Mouse (Mus musculus) CH12.LX (cell line): ENCODE measurements around the gene Eif4g3.

Experiments
- BHLHE40 ChIP-seq: IDR thresholded peaks from 2 replicates; pipeline ENCODE4 v1.6.1; 2011; ENCODE audit warnings: mild to moderate bottlenecking, low read depth, low read length, improper control_type of control experiment
- CHD2 ChIP-seq: IDR thresholded peaks from 2 replicates; pipeline ENCODE4 v1.6.1; 2011; ENCODE audit warnings: low read length, improper control_type of control experiment
- CTCF ChIP-seq, 2 experiments: IDR thresholded peaks in 1 of 2; conservative IDR thresholded peaks in 1 of 2; 2 replicates each; pipeline ENCODE4 v1.5.1; 2011 to 2012; ENCODE audit warnings: low read depth in 2 of 2, low read length in 2 of 2, improper control_type of control experiment in 1 of 2, inconsistent platforms in 1 of 2, mild to moderate bottlenecking in 1 of 2, moderate library complexity in 1 of 2
- EP300 ChIP-seq: IDR thresholded peaks from 2 replicates; pipeline ENCODE4 v1.6.1; 2011; ENCODE audit warnings: low read length, improper control_type of control experiment
- HCFC1 ChIP-seq: IDR thresholded peaks from 2 replicates; pipeline ENCODE4 v1.6.1; 2012; ENCODE audit warnings: low read depth, mild to moderate bottlenecking, inconsistent platforms, low read length, improper control_type of control experiment
- MAX ChIP-seq: IDR thresholded peaks from 2 replicates; pipeline ENCODE4 v1.6.1; 2011; ENCODE audit warnings: low read length, improper control_type of control experiment
- MXI1 ChIP-seq: IDR thresholded peaks from 2 replicates; pipeline ENCODE4 v1.6.1; 2011; ENCODE audit warnings: mild to moderate bottlenecking, low read depth, low read length, improper control_type of control experiment
- NELFE ChIP-seq: IDR thresholded peaks from 2 replicates; pipeline ENCODE4 v1.6.1; 2011; ENCODE audit warnings: low read depth, low read length, improper control_type of control experiment
- POLR2A ChIP-seq: IDR thresholded peaks from 2 replicates; pipeline ENCODE4 v1.6.1; 2011; ENCODE audit warnings: low read depth, mild to moderate bottlenecking, improper control_type of control experiment, low read length
- POLR2AphosphoS2 ChIP-seq: IDR thresholded peaks from 2 replicates; pipeline ENCODE4 v1.6.1; 2011; ENCODE audit warnings: low read depth, low read length, improper control_type of control experiment
- ZC3H11A ChIP-seq: IDR thresholded peaks from 2 replicates; pipeline ENCODE4 v1.6.1; 2012; ENCODE audit warnings: low read depth, mild to moderate bottlenecking, inconsistent platforms, low read length, improper control_type of control experiment
- ZMIZ1 ChIP-seq: IDR thresholded peaks from 2 replicates; pipeline ENCODE4 v1.6.1; 2012; ENCODE audit warnings: low read depth, mild to moderate bottlenecking, inconsistent platforms, low read length, improper control_type of control experiment
- ZNF384 ChIP-seq: IDR thresholded peaks from 2 replicates; pipeline ENCODE4 v1.6.1; 2012; ENCODE audit warnings: low read depth, low read length, improper control_type of control experiment, inconsistent platforms

DNA sequence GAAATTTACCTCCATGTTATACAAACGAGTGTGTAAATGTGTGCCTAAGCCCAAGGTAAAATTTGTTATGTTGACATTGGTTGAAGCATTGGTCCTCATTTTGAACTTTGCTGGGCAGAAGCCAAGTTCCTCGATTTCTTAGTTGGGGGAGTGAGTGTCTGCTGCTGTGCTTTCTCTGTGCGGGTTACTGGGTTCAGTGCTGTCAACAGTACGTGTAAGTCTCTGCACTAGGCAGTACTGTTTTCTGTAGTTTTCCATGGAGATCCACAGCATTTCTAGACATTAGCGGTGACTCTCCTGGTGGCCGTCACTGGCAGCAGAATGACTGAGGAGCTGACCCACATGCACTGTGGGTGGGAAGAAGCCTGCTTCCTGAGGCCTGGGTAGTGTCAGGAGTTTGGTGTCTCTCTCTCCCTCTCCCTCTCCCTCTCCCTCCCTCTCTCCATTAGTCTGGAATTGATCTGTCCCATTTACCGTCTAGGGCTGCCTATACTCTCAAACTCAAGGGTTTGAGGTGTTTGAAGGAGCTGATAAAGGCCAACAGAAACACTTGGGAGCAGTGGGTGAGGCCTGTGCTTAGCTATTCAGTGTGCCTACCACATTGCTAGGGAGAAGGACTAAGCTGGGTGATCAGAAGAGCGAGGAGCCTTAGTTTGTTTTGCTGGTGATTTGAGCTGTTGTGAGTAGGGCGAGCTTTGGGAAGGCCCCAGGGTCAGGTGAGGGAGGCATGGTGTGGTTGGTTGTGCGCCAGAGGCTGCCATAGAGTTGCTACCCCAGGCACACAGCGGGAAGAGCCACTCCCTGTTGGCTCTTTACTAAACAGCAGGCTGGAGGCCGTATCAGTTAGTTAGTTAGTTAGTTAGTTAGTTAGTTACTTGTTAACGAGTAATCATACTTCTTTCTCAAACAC is 45.8 kb downstream of the Eif4g3 start:
- no peak for TF ChIP-seq CTCF (conservative IDR thresholded peaks at IDR 0.05 in 1 of 2, IDR thresholded peaks at IDR 0.05 in 1 of 2; ENCODE audit: low read depth in 2 of 2, low read length in 2 of 2)
- no peak for TF ChIP-seq ZMIZ1
- no peak for TF ChIP-seq ZNF384
- TF ChIP-seq POLR2AphosphoS2 = no peak
- no peak for TF ChIP-seq HCFC1
- no peak for TF ChIP-seq EP300
- TF ChIP-seq POLR2A = no peak
- no peak for TF ChIP-seq CHD2
- TF ChIP-seq BHLHE40 = no peak
- TF ChIP-seq MAX = no peak
- TF ChIP-seq MXI1 = no peak
- TF ChIP-seq NELFE = no peak
- TF ChIP-seq ZC3H11A = no peak
